Mouse (Mus musculus) kidney, embryonic 15.5 days (tissue): ENCODE measurements around the gene Adora1. TPM values are rescaled to one million over a fixed set of nuclear protein-coding genes. Genes with fewer than 3 reads are reported as not detected.

Experiments
- ATAC-seq: fragments of 200-750 bp; cut with Nextera tagmentation; replicated peaks from 2 replicates; pipeline ENCODE4 v1.8.0; 2017; ENCODE audit warnings: moderate TSS enrichment; ENCODE audit not compliant: low FRiP score
- H3K27ac ChIP-seq: fragments of 300-500 bp; sonication (generic); 2 replicates; pipeline ENCODE4 v1.5.1; 2015; ENCODE audit warnings: mild to moderate bottlenecking, inconsistent platforms
- H3K27me3 ChIP-seq: fragments of 300-500 bp; sonication (generic); 2 replicates; pipeline ENCODE4 v1.6.1; 2015; ENCODE audit warnings: inconsistent platforms
- H3K36me3 ChIP-seq: fragments of 300-500 bp; sonication (generic); 2 replicates; pipeline ENCODE4 v1.6.1; 2015; ENCODE audit warnings: inconsistent platforms
- H3K4me1 ChIP-seq: fragments of 300-500 bp; sonication (generic); 2 replicates; pipeline ENCODE4 v1.6.1; 2015; ENCODE audit warnings: inconsistent platforms
- H3K4me2 ChIP-seq: fragments of 300-500 bp; sonication (generic); 2 replicates; pipeline ENCODE4 v1.6.1; 2015; ENCODE audit warnings: moderate library complexity, mild to moderate bottlenecking, inconsistent platforms
- H3K4me3 ChIP-seq: fragments of 300-500 bp; sonication (generic); replicated peaks from 2 replicates; pipeline ENCODE4 v1.5.1; 2015; ENCODE audit warnings: mild to moderate bottlenecking, inconsistent platforms
- H3K9ac ChIP-seq: fragments of 300-500 bp; sonication (generic); 2 replicates; pipeline ENCODE4 v1.6.1; 2015; ENCODE audit warnings: mild to moderate bottlenecking, inconsistent platforms
- H3K9me3 ChIP-seq: fragments of 300-500 bp; sonication (generic); replicated peaks from 2 replicates; pipeline ENCODE4 v1.6.1; 2016; ENCODE audit warnings: inconsistent platforms
- WGBS: fragments of 180-500 bp; shearing (Covaris S2); methylation state at CpG from one replicate; pipeline ENCODE4 v1.1.7; 2015; ENCODE audit warnings: mixed read lengths; 5-methylcytosine and 5-hydroxymethylcytosine counted together
- polyA plus RNA-seq: library from polyadenylated mRNA; unstranded; fragments of >200 nt; fragmentation: Nextera tagmentation; extraction: Ambion mirVana; gene quantifications from 2 replicates; pipeline ENCODE4 v1.2.1, GENCODE M21; 2015

Gene Adora1
- polyA plus RNA-seq, 1 experiment from 2014 or later: 7.7 TPM

GRCm38 (mm10) chr1:134154655-134155054 is 80.6 kb downstream of the Adora1 start:
- Histone ChIP-seq H3K27me3 (no peaks in the 10 kb centered on the region), H3K4me2 (no peak overlapping the region), H3K4me1 (0 out of 2 replicates have a peak, but pooled peaks cover 5% of the 10 kb centered on the region), H3K4me3 (no peak overlapping the region), H3K9me3 (no peaks in the 10 kb centered on the region), H3K36me3 (no peaks in the 10 kb centered on the region), H3K27ac (no peak overlapping the region), H3K9ac (no peak overlapping the region)
- ATAC-seq: no peak
- 51% methylated on average over 3 of the region's 3 CpGs for WGBS

GRCm38 (mm10) chr1:134154121-134154520 is 81.1 kb downstream of the Adora1 start:
- ATAC-seq: no peak
- Histone ChIP-seq H3K4me1 (0 out of 2 replicates have a peak, but pooled peaks cover 5% of the 10 kb centered on the region), H3K9me3 (no peaks in the 10 kb centered on the region), H3K27me3 (no peaks in the 10 kb centered on the region), H3K4me2 (no peak overlapping the region), H3K9ac (no peak overlapping the region), H3K27ac (no peak overlapping the region), H3K4me3 (no peak overlapping the region), H3K36me3 (no peaks in the 10 kb centered on the region)
- WGBS: 88% methylated on average over 3 of the region's 3 CpGs

GRCm38 (mm10) chr1:134152626-134153590 is 82.3 kb downstream of the Adora1 start:
- H3K27ac ChIP-seq: no peak overlapping the region
- no peak overlapping the region for H3K4me2 ChIP-seq
- no peaks in the 10 kb centered on the region for H3K9me3 ChIP-seq
- 73% methylated on average over 21 of the region's 21 CpGs for WGBS
- no peak overlapping the region for H3K4me3 ChIP-seq
- no peak for ATAC-seq
- 0 out of 2 replicates have a peak, but pooled peaks cover 5% of the 10 kb centered on the region for H3K4me1 ChIP-seq
- no peak overlapping the region for H3K9ac ChIP-seq
- no peaks in the 10 kb centered on the region for H3K36me3 ChIP-seq
- no peaks in the 10 kb centered on the region for H3K27me3 ChIP-seq

- H3K27me3 ChIP-seq: no peaks in the 10 kb centered on the region
These were observed 83.4 kb downstream of the Adora1 start for GRCm38 (mm10) chr1:134151655-134152412.

GRCm38 (mm10) chr1:134150745-134151144 is 84.5 kb downstream of the Adora1 start:
- 0 out of 2 replicates have a peak, but pooled peaks cover 5% of the 10 kb centered on the region for H3K4me1 ChIP-seq
- H3K36me3 ChIP-seq: no peaks in the 10 kb centered on the region
- no peak overlapping the region for H3K4me3 ChIP-seq
- no peak overlapping the region for H3K27ac ChIP-seq
- H3K27me3 ChIP-seq: no peaks in the 10 kb centered on the region
- H3K4me2 ChIP-seq: no peak overlapping the region
- no peak for ATAC-seq
- no peak overlapping the region for H3K9ac ChIP-seq
- 91% methylated on average over 9 of the region's 9 CpGs for WGBS
- no peaks in the 10 kb centered on the region for H3K9me3 ChIP-seq

More at GRCm38 (mm10) chr1:134151655-134152412, 83.4 kb downstream of the Adora1 start:
- no peak overlapping the region for H3K9ac ChIP-seq
- H3K36me3 ChIP-seq: no peaks in the 10 kb centered on the region
- H3K27ac ChIP-seq: no peak overlapping the region
- peak; percentile 35; the same call in 1 of the 2 replicates for ATAC-seq
- no peaks in the 10 kb centered on the region for H3K9me3 ChIP-seq
- no peak overlapping the region for H3K4me3 ChIP-seq
- 29% methylated on average over 13 of the region's 13 CpGs for WGBS
- no peak overlapping the region for H3K4me2 ChIP-seq
- 0 out of 2 replicates have a peak, but pooled peaks cover 5% of the 10 kb centered on the region for H3K4me1 ChIP-seq

- Histone ChIP-seq H3K36me3 (no peaks in the 10 kb centered on the region), H3K4me1 (0 out of 2 replicates have a peak, but pooled peaks cover 5% of the 10 kb centered on the region), H3K9me3 (no peaks in the 10 kb centered on the region), H3K9ac (no peak overlapping the region), H3K27ac (no peak overlapping the region), H3K4me3 (no peak overlapping the region), H3K4me2 (no peak overlapping the region), H3K27me3 (no peaks in the 10 kb centered on the region)
- ATAC-seq: peak; percentile 12
- 36% methylated on average over 8 of the region's 8 CpGs for WGBS
These were observed 85.2 kb downstream of the Adora1 start for GRCm38 (mm10) chr1:134150076-134150475.

Other genes starting within 250 kb of the Adora1 start
- gene Fmod, start 198.2 kb downstream of the Adora1 start, polyA plus RNA-seq: 11.6 and 12.4 TPM in 2 replicates
- gene Btg2, start 156.3 kb downstream of the Adora1 start, polyA plus RNA-seq: 31.1 and 32.2 TPM in 2 replicates
- 0.30 and 0.31 TPM in 2 replicates for gene Chit1, start 124.2 kb downstream of the Adora1 start, polyA plus RNA-seq
- 1.7 and 2.2 TPM in 2 replicates for gene Chil1, start 53.3 kb downstream of the Adora1 start, polyA plus RNA-seq
- gene Mybph, start 42.0 kb downstream of the Adora1 start, polyA plus RNA-seq: 6.1 and 9.3 TPM in 2 replicates
- gene Myog, start 54.6 kb upstream of the Adora1 start, polyA plus RNA-seq: 13.1 and 19.9 TPM in 2 replicates
- gene Ppfia4, start 97.5 kb upstream of the Adora1 start, polyA plus RNA-seq: 2.9 and 3.0 TPM in 2 replicates
- 79.0 and 80.9 TPM in 2 replicates for gene Tmem183a, start 126.5 kb upstream of the Adora1 start, polyA plus RNA-seq
- gene 4933406M09Rik, start 150.5 kb upstream of the Adora1 start, polyA plus RNA-seq: 0.09 TPM in 1 of 2 replicates, not detected in the other
- 35.6 and 38.1 TPM in 2 replicates for gene Cyb5r1, start 170.1 kb upstream of the Adora1 start, polyA plus RNA-seq
- gene Adipor1, start 179.9 kb upstream of the Adora1 start, polyA plus RNA-seq: 88.0 and 91.1 TPM in 2 replicates
- gene Klhl12, start 220.1 kb upstream of the Adora1 start, polyA plus RNA-seq: 31.3 and 32.6 TPM in 2 replicates